Mouse (Mus musculus): ENCODE data around the gene Lpcat1. TPM values are rescaled to one million over a fixed set of nuclear protein-coding genes. Genes with fewer than 3 reads are reported as not detected.
A peak's percentile ranks its signal among the peaks of the same experiment; 100 is the strongest.

Lpcat1 gene
- polyA plus RNA-seq, 1 experiment from 2014 or later: 21.8 TPM

GRCm38 (mm10) chr13:73445087-73445486, 21.9 kb upstream of the Lpcat1 start:
- WGBS: 84% methylated on average over 2 of the region's 2 CpGs
- no peak for DNase-seq (ENCODE audit: low spot score)
- H3K4me2 ChIP-seq (ENCODE audit: low read length): no peak overlapping the region

GRCm38 (mm10) chr13:73446076-73446475, 20.9 kb upstream of the Lpcat1 start:
- no peak for TF ChIP-seq CTCF (IDR thresholded peaks at IDR 0.05; ENCODE audit: low read depth)
- Histone ChIP-seq H3K27me3 (ENCODE audit: insufficient read depth, low read length) (no peaks in the 10 kb centered on the region), H3K9ac (ENCODE audit: low read depth, low read length) (no peak overlapping the region), H3K36me3 (ENCODE audit: insufficient read depth, low read length) (no peaks in the 10 kb centered on the region), H3K4me2 (ENCODE audit: low read length) (no peak overlapping the region), H3K9me3 (replicated peaks; ENCODE audit: low read length) (no peaks in the 10 kb centered on the region), H3K4me3 (replicated peaks; ENCODE audit: low read depth, low read length) (no peak overlapping the region), H3K4me1 (replicated peaks; ENCODE audit: insufficient read depth, low read length) (peaks cover 4% of the 10 kb centered on the region; the same call in 1 of the 2 replicates), H3K27ac (no peak overlapping the region)
- WGBS: 70% methylated on average over 2 of the region's 2 CpGs
- ATAC-seq (replicated peaks; ENCODE audit: low FRiP score, low read depth): no peak
- no peak for DNase-seq (ENCODE audit: low spot score)

More at GRCm38 (mm10) chr13:73445087-73445486, 21.9 kb upstream of the Lpcat1 start:
- H3K36me3 ChIP-seq (ENCODE audit: insufficient read depth, low read length): no peaks in the 10 kb centered on the region
- H3K4me3 ChIP-seq (replicated peaks; ENCODE audit: low read depth, low read length): no peak overlapping the region
- no peaks in the 10 kb centered on the region for H3K27me3 ChIP-seq (ENCODE audit: insufficient read depth, low read length)
- no peak for ATAC-seq (replicated peaks; ENCODE audit: low FRiP score, low read depth)
- no peak for TF ChIP-seq CTCF (IDR thresholded peaks at IDR 0.05; ENCODE audit: low read depth)
- peaks cover 4% of the 10 kb centered on the region; the same call in 1 of the 2 replicates for H3K4me1 ChIP-seq (replicated peaks; ENCODE audit: insufficient read depth, low read length)
- H3K9ac ChIP-seq (ENCODE audit: low read depth, low read length): no peak overlapping the region
- no peak overlapping the region for H3K27ac ChIP-seq
- no peaks in the 10 kb centered on the region for H3K9me3 ChIP-seq (replicated peaks; ENCODE audit: low read length)

GRCm38 (mm10) chr13:73446494-73446893, 20.5 kb upstream of the Lpcat1 start:
- no peaks in the 10 kb centered on the region for H3K36me3 ChIP-seq (ENCODE audit: insufficient read depth, low read length)
- TF ChIP-seq CTCF (IDR thresholded peaks at IDR 0.05; ENCODE audit: low read depth): no peak
- 0 out of 2 replicates have a peak overlapping the region, but pooled peaks have one; percentile 5 for H3K27ac ChIP-seq
- ATAC-seq (replicated peaks; ENCODE audit: low FRiP score, low read depth) (0 out of 2 replicates have a peak, but pooled peaks have one; percentile 57), DNase-seq (ENCODE audit: low spot score) (peak; percentile 52)
- no peak overlapping the region for H3K4me2 ChIP-seq (ENCODE audit: low read length)
- H3K4me3 ChIP-seq (replicated peaks; ENCODE audit: low read depth, low read length): no peak overlapping the region
- WGBS: 25% methylated on average over 4 of the region's 4 CpGs
- H3K27me3 ChIP-seq (ENCODE audit: insufficient read depth, low read length): no peaks in the 10 kb centered on the region
- no peak overlapping the region for H3K9ac ChIP-seq (ENCODE audit: low read depth, low read length)
- no peaks in the 10 kb centered on the region for H3K9me3 ChIP-seq (replicated peaks; ENCODE audit: low read length)
- H3K4me1 ChIP-seq (replicated peaks; ENCODE audit: insufficient read depth, low read length): peaks cover 4% of the 10 kb centered on the region; the same call in 1 of the 2 replicates

- H3K4me2 ChIP-seq (ENCODE audit: low read length): no peak overlapping the region
- H3K9ac ChIP-seq (ENCODE audit: low read depth, low read length): no peak overlapping the region
- no peaks in the 10 kb centered on the region for H3K36me3 ChIP-seq (ENCODE audit: insufficient read depth, low read length)
- DNase-seq (ENCODE audit: low spot score) (no peak), ATAC-seq (replicated peaks; ENCODE audit: low FRiP score, low read depth) (no peak)
- no peak overlapping the region for H3K4me3 ChIP-seq (replicated peaks; ENCODE audit: low read depth, low read length)
- 0 out of 2 replicates have a peak overlapping the region, but pooled peaks have one; percentile 5 for H3K27ac ChIP-seq
- H3K27me3 ChIP-seq (ENCODE audit: insufficient read depth, low read length): no peaks in the 10 kb centered on the region
- H3K9me3 ChIP-seq (replicated peaks; ENCODE audit: low read length): no peaks in the 10 kb centered on the region
- no peak for TF ChIP-seq CTCF (IDR thresholded peaks at IDR 0.05; ENCODE audit: low read depth)
- peaks cover 4% of the 10 kb centered on the region; the same call in 1 of the 2 replicates for H3K4me1 ChIP-seq (replicated peaks; ENCODE audit: insufficient read depth, low read length)
- WGBS: 25% methylated on average over 7 of the region's 7 CpGs
Measured at GRCm38 (mm10) chr13:73446943-73447342, 20.1 kb upstream of the Lpcat1 start.

- ATAC-seq (replicated peaks; ENCODE audit: low FRiP score, low read depth) (no peak), DNase-seq (ENCODE audit: low spot score) (no peak)
- H3K27ac ChIP-seq: no peak overlapping the region
- TF ChIP-seq CTCF (IDR thresholded peaks at IDR 0.05; ENCODE audit: low read depth): no peak
- 68% methylated on average over 2 of the region's 2 CpGs for WGBS
- peaks cover 4% of the 10 kb centered on the region; the same call in 1 of the 2 replicates for H3K4me1 ChIP-seq (replicated peaks; ENCODE audit: insufficient read depth, low read length)
- no peak overlapping the region for H3K4me3 ChIP-seq (replicated peaks; ENCODE audit: low read depth, low read length)
- no peak overlapping the region for H3K9ac ChIP-seq (ENCODE audit: low read depth, low read length)
- no peaks in the 10 kb centered on the region for H3K27me3 ChIP-seq (ENCODE audit: insufficient read depth, low read length)
- no peaks in the 10 kb centered on the region for H3K36me3 ChIP-seq (ENCODE audit: insufficient read depth, low read length)
- H3K9me3 ChIP-seq (replicated peaks; ENCODE audit: low read length): no peaks in the 10 kb centered on the region
- no peak overlapping the region for H3K4me2 ChIP-seq (ENCODE audit: low read length)
Measured at GRCm38 (mm10) chr13:73447478-73447877, 19.5 kb upstream of the Lpcat1 start.

GRCm38 (mm10) chr13:73448201-73448600, 18.8 kb upstream of the Lpcat1 start:
- Histone ChIP-seq H3K9ac (ENCODE audit: low read depth, low read length) (no peak overlapping the region), H3K27me3 (ENCODE audit: insufficient read depth, low read length) (no peaks in the 10 kb centered on the region), H3K4me3 (replicated peaks; ENCODE audit: low read depth, low read length) (no peak overlapping the region), H3K4me1 (replicated peaks; ENCODE audit: insufficient read depth, low read length) (peaks cover 4% of the 10 kb centered on the region; the same call in 1 of the 2 replicates), H3K36me3 (ENCODE audit: insufficient read depth, low read length) (no peaks in the 10 kb centered on the region), H3K4me2 (ENCODE audit: low read length) (no peak overlapping the region), H3K27ac (no peak overlapping the region), H3K9me3 (replicated peaks; ENCODE audit: low read length) (no peaks in the 10 kb centered on the region)
- ATAC-seq (replicated peaks; ENCODE audit: low FRiP score, low read depth) (no peak), DNase-seq (ENCODE audit: low spot score) (no peak)
- TF ChIP-seq CTCF (IDR thresholded peaks at IDR 0.05; ENCODE audit: low read depth): no peak
- WGBS: 62% methylated on average over 2 of the region's 2 CpGs

GRCm38 (mm10) chr13:73448723-73449122, 18.3 kb upstream of the Lpcat1 start:
- ATAC-seq (replicated peaks; ENCODE audit: low FRiP score, low read depth) (no peak), DNase-seq (ENCODE audit: low spot score) (no peak)
- no peak overlapping the region for H3K9ac ChIP-seq (ENCODE audit: low read depth, low read length)
- H3K27me3 ChIP-seq (ENCODE audit: insufficient read depth, low read length): no peaks in the 10 kb centered on the region
- H3K4me2 ChIP-seq (ENCODE audit: low read length): no peak overlapping the region
- no peak overlapping the region for H3K27ac ChIP-seq
- H3K36me3 ChIP-seq (ENCODE audit: insufficient read depth, low read length): no peaks in the 10 kb centered on the region
- 87% methylated on average over 3 of the region's 3 CpGs for WGBS
- H3K4me3 ChIP-seq (replicated peaks; ENCODE audit: low read depth, low read length): no peak overlapping the region
- H3K9me3 ChIP-seq (replicated peaks; ENCODE audit: low read length): no peaks in the 10 kb centered on the region
- TF ChIP-seq CTCF (IDR thresholded peaks at IDR 0.05; ENCODE audit: low read depth): no peak
- H3K4me1 ChIP-seq (replicated peaks; ENCODE audit: insufficient read depth, low read length): peaks cover 4% of the 10 kb centered on the region; the same call in 1 of the 2 replicates
